In genomic region chr1:89619963-89620362, GRCm38 (mm10) we compare ENCODE assay signal across 12 mouse cellular contexts.
A peak's percentile ranks its signal among the peaks of the same experiment; 100 is the strongest.
DNase-seq lines count a peak whose midpoint lies in the region; ATAC-seq and TF ChIP-seq lines count a peak whose summit lies in the region.
"Had no signal": no experiment of that assay in that cellular context is flagged by ENCODE, and none has a peak within 500 bp of the region (broad histone marks: within the 10 kb centered on the region; RNA-seq: fewer than 3 reads in every experiment).

No protein-coding gene starts in this region.

- H3K4me3 ChIP-seq in kidney, adult 2 months (ENCODE audit: insufficient read depth, low read depth, low read length), result no peak overlapping the region
- H3K4me3 ChIP-seq in kidney, embryonic 15.5 days (replicated peaks), result no peak overlapping the region
- no peak overlapping the region for H3K4me3 ChIP-seq in heart, embryonic 12.5 days
- H3K4me3 ChIP-seq in forebrain, postnatal 0 days (ENCODE audit: low read depth, low read length), result no peak overlapping the region
- H3K4me3 ChIP-seq: liver, embryonic 13.5 days had no signal

- no peaks in the 10 kb centered on the region for H3K27me3 ChIP-seq in kidney, adult 2 months (replicated peaks; ENCODE audit: control insufficient read depth, insufficient read depth, low read length)
- no peaks in the 10 kb centered on the region for H3K27me3 ChIP-seq in kidney, embryonic 15.5 days
- H3K27me3 ChIP-seq in heart, embryonic 12.5 days (replicated peaks), result no peaks in the 10 kb centered on the region
- H3K27me3 ChIP-seq in forebrain, postnatal 0 days (ENCODE audit: insufficient read depth, low read length), result no peaks in the 10 kb centered on the region
- H3K27me3 ChIP-seq: liver, embryonic 13.5 days had no signal

- TF ChIP-seq CTCF in kidney, adult 2 months (conservative IDR thresholded peaks at IDR 0.05; ENCODE audit: insufficient read depth, insufficient read length, low read depth, low read length), result no peak
- TF ChIP-seq CTCF in forebrain, postnatal 0 days (IDR thresholded peaks at IDR 0.05; ENCODE audit: low read depth), result no peak

- no peak overlapping the region for H3K9ac ChIP-seq in kidney, embryonic 15.5 days
- no peak overlapping the region for H3K9ac ChIP-seq in heart, embryonic 12.5 days
- H3K9ac ChIP-seq in forebrain, postnatal 0 days, result no peak overlapping the region
- H3K9ac ChIP-seq: liver, embryonic 13.5 days had no signal

- H3K36me3 ChIP-seq in kidney, adult 2 months (ENCODE audit: control insufficient read depth, insufficient read depth, low read length), result no peaks in the 10 kb centered on the region
- H3K36me3 ChIP-seq in kidney, embryonic 15.5 days, result 0 out of 2 replicates have a peak, but pooled peaks cover 1% of the 10 kb centered on the region
- H3K36me3 ChIP-seq in heart, embryonic 12.5 days, result no peaks in the 10 kb centered on the region
- H3K36me3 ChIP-seq in forebrain, postnatal 0 days (ENCODE audit: insufficient read depth), result no peaks in the 10 kb centered on the region; the same call in none of the 2 replicates
- H3K36me3 ChIP-seq: liver, embryonic 13.5 days had no signal

- DNase-seq in kidney, adult 2 months, result peak; percentile 29
- DNase-seq in MN1 (ENCODE audit: low spot score), result peak; percentile 38
- peak; percentile 81 for DNase-seq in adrenal gland, adult 2 months
- no peak for DNase-seq in forebrain, postnatal 0 days
- DNase-seq in embryo, embryonic 9.5 days (ENCODE audit: extremely low spot score), result no peak
- DNase-seq: cerebellum, adult 2 months; kidney, adult 18-20 months; liver, embryonic 13.5 days; thymus, postnatal 4 days had no signal

- H3K4me2 ChIP-seq in kidney, embryonic 15.5 days, result no peak overlapping the region
- no peak overlapping the region for H3K4me2 ChIP-seq in heart, embryonic 12.5 days
- H3K4me2 ChIP-seq in forebrain, postnatal 0 days (ENCODE audit: low read depth), result no peak overlapping the region
- H3K4me2 ChIP-seq: liver, embryonic 13.5 days had no signal

- 52% methylated on average over 2 of the region's 2 CpGs for WGBS in kidney, adult 2 months
- 93% methylated on average over 2 of the region's 2 CpGs for WGBS in kidney, embryonic 15.5 days
- 62% methylated on average over 2 of the region's 2 CpGs for WGBS in heart, embryonic 12.5 days
- 79% methylated on average over 2 of the region's 2 CpGs for WGBS in forebrain, postnatal 0 days

- peaks cover 7% of the 10 kb centered on the region for H3K4me1 ChIP-seq in kidney, adult 2 months (ENCODE audit: control insufficient read depth, insufficient read depth, low read length)
- H3K4me1 ChIP-seq in kidney, embryonic 15.5 days, result peaks cover 11% of the 10 kb centered on the region; the same call in 1 of the 2 replicates
- H3K4me1 ChIP-seq in heart, embryonic 12.5 days (replicated peaks), result peaks cover 83% of the 10 kb centered on the region
- H3K4me1 ChIP-seq in forebrain, postnatal 0 days (ENCODE audit: insufficient read depth), result no peaks in the 10 kb centered on the region
- H3K4me1 ChIP-seq: liver, embryonic 13.5 days had no signal

- H3K9me3 ChIP-seq in kidney, embryonic 15.5 days (replicated peaks), result no peaks in the 10 kb centered on the region
- no peaks in the 10 kb centered on the region for H3K9me3 ChIP-seq in heart, embryonic 12.5 days (replicated peaks)
- H3K9me3 ChIP-seq in forebrain, postnatal 0 days (ENCODE audit: low read length), result no peaks in the 10 kb centered on the region
- H3K9me3 ChIP-seq: liver, embryonic 13.5 days had no signal

- TF ChIP-seq POLR2A in kidney, adult 2 months (IDR thresholded peaks at IDR 0.05; ENCODE audit: low read depth, low read length), result no peak

- no peak for ATAC-seq in kidney, embryonic 15.5 days (replicated peaks; ENCODE audit: low FRiP score)
- ATAC-seq in heart, embryonic 12.5 days (ENCODE audit: insufficient number of reproducible peaks, low FRiP score), result no peak
- ATAC-seq in forebrain, postnatal 0 days, result no peak

- no peak overlapping the region for H3K27ac ChIP-seq in kidney, adult 2 months (ENCODE audit: insufficient read depth, low read depth, low read length)
- no peak overlapping the region for H3K27ac ChIP-seq in kidney, embryonic 15.5 days
- H3K27ac ChIP-seq in heart, embryonic 12.5 days (ENCODE audit: poor library complexity, severe bottlenecking), result peak overlapping the region; percentile 46; the same call in 1 of the 2 replicates
- no peak overlapping the region for H3K27ac ChIP-seq in forebrain, postnatal 0 days (ENCODE audit: low read depth, low read length)
- H3K27ac ChIP-seq: liver, embryonic 13.5 days; stomach, postnatal 0 days had no signal

Comparison
In these comparisons a context has a peak if more than half of its experiments do, and no peak if none do; other contexts are left out.
1. DNase-seq: peak in kidney, adult 2 months (single experiment), MN1 (single experiment) and adrenal gland, adult 2 months (single experiment); none in forebrain, postnatal 0 days (single experiment) and embryo, embryonic 9.5 days (single experiment).